Mouse (Mus musculus): ENCODE data around the gene Cd80.
A peak's percentile ranks its signal among the peaks of the same experiment; 100 is the strongest.

Cd80 gene

GRCm38 (mm10) chr16:38521211-38521987 is 66.0 kb downstream of the Cd80 start:
- peak; percentile 29 for DNase-seq (ENCODE audit: low read depth, low spot score)

- DNase-seq (ENCODE audit: low read depth, low spot score), result peak; percentile 98
Measured at GRCm38 (mm10) chr16:38522129-38523084, 67.0 kb downstream of the Cd80 start, which contains the start of gene Timmdc1. Gene Timmdc1 (minus strand): TSS chr16:38522663.

- DNase-seq (ENCODE audit: low read depth, low spot score), result no peak
Measured at GRCm38 (mm10) chr16:38526264-38526663, 70.9 kb downstream of the Cd80 start.

DNA sequence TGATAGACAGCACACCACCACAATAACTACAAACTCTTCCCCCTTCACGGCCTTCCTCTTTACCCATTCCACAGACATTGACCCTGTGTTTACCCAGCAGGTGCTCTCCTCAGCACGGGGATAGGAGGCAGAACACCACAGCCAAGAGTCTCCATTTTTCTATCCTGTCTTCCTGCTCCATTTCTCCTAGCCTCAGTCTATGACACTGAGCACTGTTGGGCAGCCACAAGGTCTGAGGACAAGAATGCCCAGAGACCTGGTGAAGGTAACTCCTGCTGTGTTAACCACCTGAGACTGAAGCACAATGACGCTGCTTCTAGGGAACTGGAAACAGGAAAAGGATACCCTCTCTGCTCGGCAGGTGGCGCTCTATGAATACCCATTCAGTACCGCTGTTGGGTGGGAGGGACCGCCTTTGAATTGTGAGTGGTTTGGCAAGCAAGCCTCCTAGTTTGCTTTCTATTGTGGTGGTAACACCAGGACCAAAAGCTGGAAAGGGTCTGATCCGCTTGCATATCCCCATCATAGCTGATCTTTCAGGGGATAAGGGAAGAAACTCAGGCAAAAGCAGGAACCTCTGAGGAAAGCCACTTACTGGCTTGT is 81.3 kb downstream of the Cd80 start:
- peak; percentile 71 for DNase-seq (ENCODE audit: low read depth, low spot score)

DNA sequence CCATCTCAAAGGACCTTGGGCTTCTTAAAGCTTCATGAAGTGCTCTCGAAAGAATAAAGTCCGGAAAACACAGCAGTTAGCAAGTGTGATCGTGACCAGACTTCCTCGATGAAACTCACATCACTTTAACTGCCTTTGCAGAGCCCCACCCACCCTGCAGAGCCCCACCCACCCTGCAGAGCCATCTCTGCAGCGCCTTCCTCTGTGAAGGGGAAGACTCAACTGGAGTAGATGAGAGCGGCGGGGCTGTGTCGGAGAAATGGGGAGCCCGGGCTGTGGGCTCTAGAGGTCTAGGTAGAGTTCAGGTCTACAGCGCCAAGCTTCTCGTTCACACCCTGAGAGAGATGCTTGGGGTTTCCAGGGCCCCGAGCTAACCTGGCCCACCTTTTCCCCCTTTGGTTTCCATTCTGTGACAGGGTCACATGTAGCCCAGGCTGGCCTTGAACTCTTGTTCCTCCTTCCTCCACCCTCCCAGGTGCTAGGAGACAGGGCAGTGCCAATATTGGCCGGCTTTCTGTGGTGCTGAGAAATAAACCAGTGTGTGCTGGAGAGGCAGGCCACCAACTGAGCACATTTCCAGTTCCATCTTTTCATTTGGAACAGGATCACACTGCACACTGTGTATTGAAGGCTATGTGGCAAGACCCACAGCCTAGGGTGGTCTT is 83.5 kb downstream of the Cd80 start:
- DNase-seq (ENCODE audit: low read depth, low spot score), result no peak
